Mouse (Mus musculus) Patski (cell line): Measurements from ENCODE around the gene 2700081O15Rik. TPM values are rescaled to one million over a fixed set of nuclear protein-coding genes. Genes with fewer than 3 reads are reported as not detected.
"Not testable (repeated sequence)": the region's sequence is repeated elsewhere in the genome, so short reads cannot be mapped to it uniquely, and the experiment has no call there.

Experiments used
- ATAC-seq: fragments of 100-300 bp; one replicate; pipeline ENCODE4 v1.8.0; 2021
- CTCF ChIA-PET: fragments of 350-600 bp; sonication (Branson Sonifier 250); formaldehyde crosslinking; loops from one replicate; lab custom pipeline; 2022; ENCODE audit warnings: inconsistent platforms; lab: Charles Lee
- POLR2A ChIA-PET: fragments of 350-600 bp; sonication (Branson Sonifier 250); formaldehyde crosslinking; loops from one replicate; lab custom pipeline; 2022; ENCODE audit warnings: antibody characterized with exemption, inconsistent platforms; lab: Charles Lee
- DNase-seq: peaks from one replicate; pipeline ENCODE4 v3.0.0-alpha.2; 2011; ENCODE audit warnings: low read depth, low spot score
- H3K27me3 ChIP-seq: fragments of 371-371 bp; one replicate; pipeline ENCODE4 v1.5.1; 2021
- CTCF ChIP-seq: fragments of 100-300 bp; IDR thresholded peaks from one replicate; pipeline ENCODE4 v1.5.1; 2021
- in situ Hi-C: fragments of 300-500 bp; cut with MboI; formaldehyde crosslinking; loops from 3 replicates; pipeline ENCODE4 v1.11.1; 2018; ENCODE audit warnings: low pct_unique_long_range_greater_than_20kb, mixed read lengths
- polyA plus RNA-seq: library from polyadenylated mRNA; unstranded; gene quantifications from one replicate; pipeline ENCODE4 v1.2.3, GENCODE M21; 2021

The 2700081O15Rik gene
- 45.1 TPM for polyA plus RNA-seq

GRCm38 (mm10) chr19:7416834-7417735 is at the start of gene 2700081O15Rik:
Gene 2700081O15Rik, plus strand, starts transcription at chr19:7417625.
- POLR2A ChIA-PET, result interaction anchor here (0.7 to 2.0 kb wide), 7 partner anchors 9 to 182 kb away, joined by 3 to 5 read pairs (median 4); partner anchors contain the start of gene Rtn3
- in situ Hi-C loops, result loop anchor here (5.0 kb wide), 1 partner anchor 360 kb away; the partner anchor contains the start of gene Macrod1

GRCm38 (mm10) chr19:7369469-7369868 is 48.0 kb upstream of the 2700081O15Rik start:
- H3K27me3 ChIP-seq, DNase-seq, ATAC-seq, POLR2A ChIA-PET, in situ Hi-C loops: not testable (repeated sequence)
- CTCF ChIA-PET, result interaction anchor here (1.3 to 1.4 kb wide), 2 partner anchors 20 to 105 kb away, joined by 3 read pairs; no protein-coding TSS in a partner anchor

More at GRCm38 (mm10) chr19:7416834-7417735, at the start of gene 2700081O15Rik:
- DNase-seq, result no peak
- CTCF ChIA-PET, result interaction anchor here (0.7 to 1.5 kb wide), 7 partner anchors 17 to 181 kb away, joined by 3 to 4 read pairs (median 3); no protein-coding TSS in a partner anchor
- TF ChIP-seq CTCF, result no peak
- H3K27me3 ChIP-seq, result peaks cover 9% of the 10 kb centered on the region
- ATAC-seq, result peak; percentile 57

GRCm38 (mm10) chr19:7374491-7374890 is 42.9 kb upstream of the 2700081O15Rik start:
- H3K27me3 ChIP-seq, result no peaks in the 10 kb centered on the region
- in situ Hi-C loops, result no loop called here
- TF ChIP-seq CTCF, result no peak
- ChIA-PET CTCF (interaction anchor here (0.9 to 1.8 kb wide), 4 partner anchors 10 to 42 kb away, joined by 3 to 5 read pairs (median 4); no protein-coding TSS in a partner anchor), POLR2A (no interaction called here)
- DNase-seq (no peak), ATAC-seq (no peak)

GRCm38 (mm10) chr19:7377639-7378038 is 39.8 kb upstream of the 2700081O15Rik start:
- no peaks in the 10 kb centered on the region for H3K27me3 ChIP-seq
- no peak for TF ChIP-seq CTCF
- DNase-seq, result no peak
- in situ Hi-C loops, result no loop called here
- no peak for ATAC-seq
- ChIA-PET POLR2A (no interaction called here), CTCF (interaction anchor here (0.8 kb wide), 1 partner anchor 118 kb away, joined by 3 read pairs; no protein-coding TSS in a partner anchor)

GRCm38 (mm10) chr19:7381906-7382247 is 35.5 kb upstream of the 2700081O15Rik start:
- ATAC-seq (no peak), DNase-seq (no peak)
- ChIA-PET CTCF (interaction anchor here (1.2 to 1.8 kb wide), 4 partner anchors 10 to 236 kb away, joined by 3 to 5 read pairs (median 3); no protein-coding TSS in a partner anchor), POLR2A (interaction anchor here (1.2 kb wide), 1 partner anchor 36 kb away, joined by 4 read pairs; the partner anchor contains the start of gene 2700081O15Rik)
- no peak for TF ChIP-seq CTCF
- in situ Hi-C loops, result no loop called here
- H3K27me3 ChIP-seq, result no peaks in the 10 kb centered on the region

- no peaks in the 10 kb centered on the region for H3K27me3 ChIP-seq
- DNase-seq, result no peak
- peak; percentile 49 for ATAC-seq
- in situ Hi-C loops, result no loop called here
- TF ChIP-seq CTCF, result no peak
- ChIA-PET POLR2A (interaction anchor here (1.2 kb wide), 1 partner anchor 35 kb away, joined by 4 read pairs; the partner anchor contains the start of gene 2700081O15Rik), CTCF (interaction anchor here (1.2 kb wide), 1 partner anchor 118 kb away, joined by 3 read pairs; no protein-coding TSS in a partner anchor)
Measured at GRCm38 (mm10) chr19:7382248-7382902, 35.0 kb upstream of the 2700081O15Rik start.

GRCm38 (mm10) chr19:7382903-7383865 is 34.2 kb upstream of the 2700081O15Rik start, which contains the start of gene Spindoc:
Gene Spindoc, minus strand, starts transcription at chr19:7382994.
- DNase-seq, result peak; percentile 58
- no peaks in the 10 kb centered on the region for H3K27me3 ChIP-seq
- in situ Hi-C loops, result no loop called here
- no peak for TF ChIP-seq CTCF
- ATAC-seq, result peak; percentile 96
- ChIA-PET CTCF (no interaction called here), POLR2A (interaction anchor here (0.6 to 0.8 kb wide), 3 partner anchors 118 to 313 kb away, joined by 3 to 5 read pairs (median 3); no protein-coding TSS in a partner anchor)

- ATAC-seq (no peak), DNase-seq (no peak)
- H3K27me3 ChIP-seq, result no peaks in the 10 kb centered on the region
- TF ChIP-seq CTCF, result no peak
- ChIA-PET POLR2A (no interaction called here), CTCF (interaction anchor here (1.2 kb wide), 1 partner anchor 10 kb away, joined by 3 read pairs; no protein-coding TSS in a partner anchor)
- in situ Hi-C loops, result no loop called here
Measured at GRCm38 (mm10) chr19:7386042-7386441, 31.4 kb upstream of the 2700081O15Rik start.

- CTCF ChIA-PET, result no interaction called here
Measured at GRCm38 (mm10) chr19:7388488-7388887, 28.9 kb upstream of the 2700081O15Rik start.

GRCm38 (mm10) chr19:7396867-7397826 is 20.3 kb upstream of the 2700081O15Rik start:
- ATAC-seq, in situ Hi-C loops, POLR2A ChIA-PET, DNase-seq, H3K27me3 ChIP-seq: not testable (repeated sequence)
- CTCF ChIA-PET, result interaction anchor here (0.7 to 0.9 kb wide), 2 partner anchors 20 to 32 kb away, joined by 3 read pairs; no protein-coding TSS in a partner anchor

More at GRCm38 (mm10) chr19:7388488-7388887, 28.9 kb upstream of the 2700081O15Rik start:
- no peak for TF ChIP-seq CTCF
- in situ Hi-C loops, result no loop called here
- DNase-seq (no peak), ATAC-seq (no peak)
- H3K27me3 ChIP-seq, result no peaks in the 10 kb centered on the region
- POLR2A ChIA-PET, result interaction anchor here (0.7 kb wide), 1 partner anchor 156 kb away, joined by 3 read pairs; no protein-coding TSS in a partner anchor

- H3K27me3 ChIP-seq, ATAC-seq, DNase-seq, in situ Hi-C loops, CTCF ChIA-PET, POLR2A ChIA-PET: not testable (repeated sequence)
Measured at GRCm38 (mm10) chr19:7398898-7399297, 18.5 kb upstream of the 2700081O15Rik start.
